Mouse (Mus musculus): ENCODE results near the gene Tmprss7. TPM values are rescaled to one million over a fixed set of nuclear protein-coding genes. Genes with fewer than 3 reads are reported as not detected.

The Tmprss7 gene
- polyA plus RNA-seq, 1 experiment from 2014 or later, result 0.30 TPM

- Histone ChIP-seq H3K9ac (ENCODE audit: low read length) (no peak overlapping the region), H3K27me3 (replicated peaks; ENCODE audit: control insufficient read depth, insufficient read depth, low read length) (no peaks in the 10 kb centered on the region), H3K4me1 (replicated peaks; ENCODE audit: control insufficient read depth, insufficient read depth, low read length) (0 out of 2 replicates have a peak, but pooled peaks cover 2% of the 10 kb centered on the region), H3K36me3 (ENCODE audit: control insufficient read depth, insufficient read depth, low read length) (no peaks in the 10 kb centered on the region), H3K9me3 (ENCODE audit: control insufficient read depth, low read length) (no peaks in the 10 kb centered on the region), H3K4me2 (ENCODE audit: low read length) (no peak overlapping the region), H3K27ac (ENCODE audit: low read depth) (no peak overlapping the region), H3K4me3 (ENCODE audit: low read depth, low read length) (no peak overlapping the region)
- DNase-seq (ENCODE audit: low spot score) (no peak), ATAC-seq (replicated peaks; ENCODE audit: low FRiP score, low TSS enrichment, low read depth) (no peak)
- 77% methylated on average over 9 of the region's 9 CpGs for WGBS
Measured at GRCm38 (mm10) chr16:45695445-45696160, 2.1 kb upstream of the Tmprss7 start.

- ATAC-seq (replicated peaks; ENCODE audit: low FRiP score, low TSS enrichment, low read depth) (no peak), DNase-seq (ENCODE audit: low spot score) (no peak)
- H3K27ac ChIP-seq (ENCODE audit: low read depth), result no peak overlapping the region
- no peak overlapping the region for H3K4me3 ChIP-seq (ENCODE audit: low read depth, low read length)
- 75% methylated on average over 3 of the region's 3 CpGs for WGBS
- no peak overlapping the region for H3K4me2 ChIP-seq (ENCODE audit: low read length)
- H3K9me3 ChIP-seq (ENCODE audit: control insufficient read depth, low read length), result no peaks in the 10 kb centered on the region
- peaks cover 2% of the 10 kb centered on the region; the same call in 1 of the 2 replicates for H3K4me1 ChIP-seq (replicated peaks; ENCODE audit: control insufficient read depth, insufficient read depth, low read length)
- no peak overlapping the region for H3K9ac ChIP-seq (ENCODE audit: low read length)
- no peaks in the 10 kb centered on the region for H3K27me3 ChIP-seq (replicated peaks; ENCODE audit: control insufficient read depth, insufficient read depth, low read length)
- H3K36me3 ChIP-seq (ENCODE audit: control insufficient read depth, insufficient read depth, low read length), result no peaks in the 10 kb centered on the region
Measured at GRCm38 (mm10) chr16:45692851-45693250, 607 bp downstream of the Tmprss7 start.

GRCm38 (mm10) chr16:45690178-45690577, 3.3 kb downstream of the Tmprss7 start:
- ATAC-seq (replicated peaks; ENCODE audit: low FRiP score, low TSS enrichment, low read depth) (no peak), DNase-seq (ENCODE audit: low spot score) (no peak)
- no peak overlapping the region for H3K4me3 ChIP-seq (ENCODE audit: low read depth, low read length)
- H3K4me2 ChIP-seq (ENCODE audit: low read length), result no peak overlapping the region; the same call in 1 of the 2 replicates
- H3K27me3 ChIP-seq (replicated peaks; ENCODE audit: control insufficient read depth, insufficient read depth, low read length), result no peaks in the 10 kb centered on the region
- H3K36me3 ChIP-seq (ENCODE audit: control insufficient read depth, insufficient read depth, low read length), result no peaks in the 10 kb centered on the region
- 15% methylated on average over 4 of the region's 4 CpGs for WGBS
- H3K27ac ChIP-seq (ENCODE audit: low read depth), result no peak overlapping the region
- H3K9me3 ChIP-seq (ENCODE audit: control insufficient read depth, low read length), result no peaks in the 10 kb centered on the region
- no peak overlapping the region for H3K9ac ChIP-seq (ENCODE audit: low read length)
- peaks cover 2% of the 10 kb centered on the region; the same call in 1 of the 2 replicates for H3K4me1 ChIP-seq (replicated peaks; ENCODE audit: control insufficient read depth, insufficient read depth, low read length)

- Histone ChIP-seq H3K36me3 (ENCODE audit: control insufficient read depth, insufficient read depth, low read length) (no peaks in the 10 kb centered on the region), H3K27me3 (replicated peaks; ENCODE audit: control insufficient read depth, insufficient read depth, low read length) (no peaks in the 10 kb centered on the region), H3K4me1 (replicated peaks; ENCODE audit: control insufficient read depth, insufficient read depth, low read length) (no peaks in the 10 kb centered on the region; the same call in 1 of the 2 replicates), H3K9ac (ENCODE audit: low read length) (no peak overlapping the region), H3K27ac (ENCODE audit: low read depth) (no peak overlapping the region), H3K4me2 (ENCODE audit: low read length) (no peak overlapping the region), H3K9me3 (ENCODE audit: control insufficient read depth, low read length) (no peaks in the 10 kb centered on the region), H3K4me3 (ENCODE audit: low read depth, low read length) (no peak overlapping the region)
- DNase-seq (ENCODE audit: low spot score) (no peak), ATAC-seq (replicated peaks; ENCODE audit: low FRiP score, low TSS enrichment, low read depth) (no peak)
- 85% methylated on average over 3 of the region's 3 CpGs for WGBS
Measured at GRCm38 (mm10) chr16:45686833-45687232, 6.6 kb downstream of the Tmprss7 start.

GRCm38 (mm10) chr16:45685295-45685694, 8.2 kb downstream of the Tmprss7 start:
- Histone ChIP-seq H3K4me3 (ENCODE audit: low read depth, low read length) (no peak overlapping the region), H3K4me2 (ENCODE audit: low read length) (no peak overlapping the region), H3K36me3 (ENCODE audit: control insufficient read depth, insufficient read depth, low read length) (no peaks in the 10 kb centered on the region), H3K27ac (ENCODE audit: low read depth) (no peak overlapping the region), H3K9ac (ENCODE audit: low read length) (no peak overlapping the region), H3K27me3 (replicated peaks; ENCODE audit: control insufficient read depth, insufficient read depth, low read length) (no peaks in the 10 kb centered on the region), H3K4me1 (replicated peaks; ENCODE audit: control insufficient read depth, insufficient read depth, low read length) (no peaks in the 10 kb centered on the region; the same call in 1 of the 2 replicates), H3K9me3 (ENCODE audit: control insufficient read depth, low read length) (no peaks in the 10 kb centered on the region)
- no peak for DNase-seq (ENCODE audit: low spot score)
- no peak for ATAC-seq (replicated peaks; ENCODE audit: low FRiP score, low TSS enrichment, low read depth)
- WGBS, result 65% methylated on average over 3 of the region's 3 CpGs

- 13% methylated on average over 8 of the region's 8 CpGs for WGBS
- no peaks in the 10 kb centered on the region for H3K36me3 ChIP-seq (ENCODE audit: control insufficient read depth, insufficient read depth, low read length)
- no peak for ATAC-seq (replicated peaks; ENCODE audit: low FRiP score, low TSS enrichment, low read depth)
- no peak overlapping the region for H3K4me2 ChIP-seq (ENCODE audit: low read length)
- H3K27me3 ChIP-seq (replicated peaks; ENCODE audit: control insufficient read depth, insufficient read depth, low read length), result no peaks in the 10 kb centered on the region
- no peaks in the 10 kb centered on the region for H3K4me1 ChIP-seq (replicated peaks; ENCODE audit: control insufficient read depth, insufficient read depth, low read length)
- H3K4me3 ChIP-seq (ENCODE audit: low read depth, low read length), result no peak overlapping the region
- H3K27ac ChIP-seq (ENCODE audit: low read depth), result no peak overlapping the region
- DNase-seq (ENCODE audit: low spot score), result peak; percentile 84
- no peaks in the 10 kb centered on the region for H3K9me3 ChIP-seq (ENCODE audit: control insufficient read depth, low read length)
- no peak overlapping the region for H3K9ac ChIP-seq (ENCODE audit: low read length)
Measured at GRCm38 (mm10) chr16:45684815-45685214, 8.6 kb downstream of the Tmprss7 start.

GRCm38 (mm10) chr16:45676462-45676861, 17.0 kb downstream of the Tmprss7 start:
- H3K4me3 ChIP-seq (ENCODE audit: low read depth, low read length), result no peak overlapping the region
- no peak overlapping the region for H3K9ac ChIP-seq (ENCODE audit: low read length)
- H3K4me1 ChIP-seq (replicated peaks; ENCODE audit: control insufficient read depth, insufficient read depth, low read length), result no peaks in the 10 kb centered on the region
- 28% methylated on average over 1 of the region's 1 CpGs for WGBS
- no peaks in the 10 kb centered on the region for H3K9me3 ChIP-seq (ENCODE audit: control insufficient read depth, low read length)
- H3K4me2 ChIP-seq (ENCODE audit: low read length), result no peak overlapping the region
- ATAC-seq (replicated peaks; ENCODE audit: low FRiP score, low TSS enrichment, low read depth) (no peak), DNase-seq (ENCODE audit: low spot score) (no peak)
- no peaks in the 10 kb centered on the region for H3K27me3 ChIP-seq (replicated peaks; ENCODE audit: control insufficient read depth, insufficient read depth, low read length)
- no peaks in the 10 kb centered on the region for H3K36me3 ChIP-seq (ENCODE audit: control insufficient read depth, insufficient read depth, low read length)
- no peak overlapping the region for H3K27ac ChIP-seq (ENCODE audit: low read depth)

- no peaks in the 10 kb centered on the region for H3K4me1 ChIP-seq (replicated peaks; ENCODE audit: control insufficient read depth, insufficient read depth, low read length)
- H3K27me3 ChIP-seq (replicated peaks; ENCODE audit: control insufficient read depth, insufficient read depth, low read length), result no peaks in the 10 kb centered on the region
- H3K9ac ChIP-seq (ENCODE audit: low read length), result no peak overlapping the region
- no peak overlapping the region for H3K4me2 ChIP-seq (ENCODE audit: low read length)
- no peaks in the 10 kb centered on the region for H3K36me3 ChIP-seq (ENCODE audit: control insufficient read depth, insufficient read depth, low read length)
- no peak overlapping the region for H3K27ac ChIP-seq (ENCODE audit: low read depth)
- 71% methylated on average over 4 of the region's 4 CpGs for WGBS
- H3K4me3 ChIP-seq (ENCODE audit: low read depth, low read length), result no peak overlapping the region
- DNase-seq (ENCODE audit: low spot score) (no peak), ATAC-seq (replicated peaks; ENCODE audit: low FRiP score, low TSS enrichment, low read depth) (no peak)
- H3K9me3 ChIP-seq (ENCODE audit: control insufficient read depth, low read length), result no peaks in the 10 kb centered on the region
Measured at GRCm38 (mm10) chr16:45670005-45670404, 23.5 kb downstream of the Tmprss7 start.

- no peak for DNase-seq (ENCODE audit: low spot score)
- no peak for ATAC-seq (replicated peaks; ENCODE audit: low FRiP score, low TSS enrichment, low read depth)
- no peaks in the 10 kb centered on the region for H3K9me3 ChIP-seq (ENCODE audit: control insufficient read depth, low read length)
Measured at GRCm38 (mm10) chr16:45668178-45668577, 25.3 kb downstream of the Tmprss7 start.

More at GRCm38 (mm10) chr16:45668178-45668577, 25.3 kb downstream of the Tmprss7 start:
- Histone ChIP-seq H3K36me3 (ENCODE audit: control insufficient read depth, insufficient read depth, low read length) (no peaks in the 10 kb centered on the region), H3K4me1 (replicated peaks; ENCODE audit: control insufficient read depth, insufficient read depth, low read length) (no peaks in the 10 kb centered on the region), H3K4me2 (ENCODE audit: low read length) (no peak overlapping the region), H3K4me3 (ENCODE audit: low read depth, low read length) (no peak overlapping the region), H3K27me3 (replicated peaks; ENCODE audit: control insufficient read depth, insufficient read depth, low read length) (no peaks in the 10 kb centered on the region), H3K9ac (ENCODE audit: low read length) (no peak overlapping the region), H3K27ac (ENCODE audit: low read depth) (no peak overlapping the region)
- 66% methylated on average over 3 of the region's 3 CpGs for WGBS
